18 mouse cellular contexts compared by ENCODE assay signal in genomic region chr11:69437291-69437690, GRCm38 (mm10). TPM values are rescaled to one million over a fixed set of nuclear protein-coding genes. Genes with fewer than 3 reads are reported as not detected.
DNase-seq lines count a peak whose midpoint lies in the region; TF ChIP-seq lines count a peak whose summit lies in the region.
"Had no signal": no experiment of that assay in that cellular context is flagged by ENCODE, and none has a peak within 500 bp of the region (broad histone marks: within the 10 kb centered on the region; RNA-seq: fewer than 3 reads in every experiment).

No protein-coding gene starts in this region.

- no peak overlapping the region for H3K9ac ChIP-seq in ES-E14 (ENCODE audit: insufficient read depth, low read depth, low read length, poor library complexity, severe bottlenecking)
- H3K9ac ChIP-seq: embryonic facial prominence, embryonic 12.5 days; forebrain, embryonic 13.5 days; forebrain, embryonic 15.5 days; forebrain, postnatal 0 days had no signal

- no peak for TF ChIP-seq CTCF in cerebellum, adult 2 months (IDR thresholded peaks at IDR 0.05; ENCODE audit: borderline replicate concordance, insufficient read depth, low read depth, low read length)

- 72% methylated on average over 3 of the region's 3 CpGs for WGBS in cerebellum, adult 2 months

- peaks cover 0 to 4% of the 10 kb centered on the region in 2 experiments; a peak in 2 of 4 replicates for H3K4me1 ChIP-seq in ES-E14 (ENCODE audit: control insufficient read depth in 2 of 2, insufficient read depth in 2 of 2, low read length in 2 of 2, poor library complexity in 1 of 2)
- peaks cover under 1% of the 10 kb centered on the region; the same call in 1 of the 2 replicates for H3K4me1 ChIP-seq in cerebellum, adult 2 months (ENCODE audit: control insufficient read depth, insufficient read depth, low read length)

- no peaks in the 10 kb centered on the region for H3K36me3 ChIP-seq in ES-E14 (ENCODE audit: control insufficient read depth, insufficient read depth, low read length, poor library complexity, severe bottlenecking)
- H3K36me3 ChIP-seq: embryonic facial prominence, embryonic 10.5 days; embryonic facial prominence, embryonic 12.5 days; forebrain, embryonic 15.5 days had no signal

- H3K27me3 ChIP-seq in cerebellum, adult 2 months (ENCODE audit: control insufficient read depth, insufficient read depth, low read length) = no peaks in the 10 kb centered on the region
- H3K27me3 ChIP-seq: embryonic facial prominence, embryonic 12.5 days; forebrain, embryonic 15.5 days had no signal

- H3K4me3 ChIP-seq in ES-E14 (ENCODE audit: insufficient read depth in 1 of 2, low read depth in 1 of 2, low read length in 2 of 2, poor library complexity in 1 of 2, severe bottlenecking in 1 of 2) = no peak overlapping the region
- no peak overlapping the region for H3K4me3 ChIP-seq in cerebellum, adult 2 months (replicated peaks; ENCODE audit: insufficient read depth, low read depth, low read length)
- H3K4me3 ChIP-seq: embryonic facial prominence, embryonic 10.5 days; embryonic facial prominence, embryonic 12.5 days; forebrain, embryonic 13.5 days; forebrain, embryonic 15.5 days had no signal

- in situ Hi-C loops in ES-E14 (cut with MboI; ENCODE audit: low sequenced_read_pairs in 2 of 2, unreplicated experiment in 2 of 2) = no loop called here

- no peak overlapping the region for H3K27ac ChIP-seq in ES-E14 (ENCODE audit: insufficient read depth, low read depth, low read length, poor library complexity, severe bottlenecking)
- no peak overlapping the region for H3K27ac ChIP-seq in cerebellum, adult 2 months (ENCODE audit: insufficient read depth, low read length)
- H3K27ac ChIP-seq: embryonic facial prominence, embryonic 10.5 days; embryonic facial prominence, embryonic 12.5 days; forebrain, embryonic 13.5 days; forebrain, embryonic 15.5 days had no signal

- TF ChIP-seq POLR2A in cerebellum, adult 2 months (IDR thresholded peaks at IDR 0.05; ENCODE audit: borderline replicate concordance, insufficient read depth, low read length) = no peak

- DNase-seq in ES-E14 (ENCODE audit: low read depth, low spot score) (peak; percentile 52), R1 (ENCODE audit: low read depth, low spot score) (peak; percentile 51)
- DNase-seq in yolk sac, embryonic 10.5 days (ENCODE audit: low spot score) = peak; percentile 26
- DNase-seq in cerebellum, adult 2 months = no peak
- no peak for DNase-seq in adrenal gland, postnatal 14 days
- DNase-seq: adrenal gland, adult 8-10 months; adrenal gland, postnatal 25 days; B cell, adult 2 months; cerebellum, adult 11 months; cerebellum, adult 18-20 months; cerebellum, adult 9-10 months; cerebellum, postnatal 10 days; cerebellum, postnatal 25 days; forebrain, postnatal 0 days had no signal

- no peaks in the 10 kb centered on the region for H3K9me3 ChIP-seq in ES-E14 (ENCODE audit: control insufficient read depth, insufficient read depth, low read depth, low read length)
- H3K9me3 ChIP-seq: embryonic facial prominence, embryonic 10.5 days; embryonic facial prominence, embryonic 12.5 days; forebrain, embryonic 13.5 days; forebrain, embryonic 15.5 days had no signal

TF ChIP-seq in ES-E14, 5 proteins besides CTCF, POLR2A, EP300 and RAD21:
- TF ChIP-seq ZNF384 (IDR thresholded peaks at IDR 0.05; ENCODE audit: low read depth, low read length) (no peak), ZC3H11A (IDR thresholded peaks at IDR 0.05; ENCODE audit: borderline replicate concordance, low read depth, low read length) (no peak), MAFK (IDR thresholded peaks at IDR 0.05; ENCODE audit: insufficient read depth, low read depth, low read length) (no peak), CHD2 (IDR thresholded peaks at IDR 0.05; ENCODE audit: low read depth, low read length) (no peak), HCFC1 (IDR thresholded peaks at IDR 0.05; ENCODE audit: borderline replicate concordance, insufficient read depth, low read length) (no peak)

RNA-seq across cellular contexts. Expression of gene Kdm6b, which starts 23.8 kb away (rescaled TPM):
- 7.9 and 9.4 TPM in 2 replicates for total RNA-seq in ES-E14 (2012; rRNA removed)
- 14.0 and 16.5 TPM in 2 replicates for polyA plus RNA-seq in cerebellum, adult 2 months (2012; rRNA removed)
- total RNA-seq in adrenal gland, postnatal 14 days (2021) = 53.7 and 61.3 TPM in 2 replicates

RNA-seq across cellular contexts. Expression of gene Tmem88, which starts 39.3 kb away (rescaled TPM):
- total RNA-seq in ES-E14 (2012; rRNA removed) = 23.9 and 43.3 TPM in 2 replicates
- polyA plus RNA-seq in cerebellum, adult 2 months (2012; rRNA removed) = 5.7 and 6.0 TPM in 2 replicates
- 29.5 and 30.2 TPM in 2 replicates for total RNA-seq in adrenal gland, postnatal 14 days (2021)

RNA-seq across cellular contexts. Expression of gene Cyb5d1, which starts 41.9 kb away (rescaled TPM):
- total RNA-seq in ES-E14 (2012; rRNA removed) = 18.8 and 29.0 TPM in 2 replicates
- polyA plus RNA-seq in cerebellum, adult 2 months (2012; rRNA removed) = 40.2 and 41.9 TPM in 2 replicates
- 34.2 and 42.6 TPM in 2 replicates for total RNA-seq in adrenal gland, postnatal 14 days (2021)

RNA-seq across cellular contexts. Expression of gene Naa38, which starts 42.0 kb away (rescaled TPM):
- total RNA-seq in ES-E14 (2012; rRNA removed) = 191 and 202 TPM in 2 replicates
- polyA plus RNA-seq in cerebellum, adult 2 months (2012; rRNA removed) = 193 and 200 TPM in 2 replicates
- total RNA-seq in adrenal gland, postnatal 14 days (2021) = 124 and 137 TPM in 2 replicates

Comparison
In these comparisons a context has a peak if more than half of its experiments do, and no peak if none do; other contexts are left out.
1. DNase-seq: peak in ES-E14 (single experiment), R1 (single experiment) and yolk sac, embryonic 10.5 days (single experiment); none in cerebellum, adult 2 months (0 of 2) and adrenal gland, postnatal 14 days (single experiment).